8 mouse cellular contexts compared by ENCODE assay signal in genomic region chr7:27232781-27233281, GRCm38 (mm10). TPM values are rescaled to one million over a fixed set of nuclear protein-coding genes. Genes with fewer than 3 reads are reported as not detected.
DNase-seq lines count a peak whose midpoint lies in the region; ATAC-seq lines count a peak whose summit lies in the region.

Gene Coq8b (plus strand): TSS chr7:27233023.

- no peaks in the 10 kb centered on the region for H3K9me3 ChIP-seq in hindbrain, embryonic 14.5 days (ENCODE audit: control insufficient read depth, low read length)

- under 1% methylated on average over 25 of the region's 25 CpGs for WGBS in hindbrain, embryonic 14.5 days

- no peaks in the 10 kb centered on the region for H3K27me3 ChIP-seq in hindbrain, embryonic 14.5 days (ENCODE audit: control insufficient read depth, insufficient read depth, low read length)

- peak within 1 kb of the TSS; percentile 61 for H3K9ac ChIP-seq in hindbrain, embryonic 14.5 days

- H3K4me3 ChIP-seq in hindbrain, embryonic 14.5 days (replicated peaks; ENCODE audit: low read length): peak within 1 kb of the TSS; percentile 54

- peak; percentile 92 for ATAC-seq in hindbrain, embryonic 14.5 days (ENCODE audit: low FRiP score)

- H3K4me2 ChIP-seq in hindbrain, embryonic 14.5 days (replicated peaks): peak within 1 kb of the TSS; percentile 79

- peak; percentile 100 for DNase-seq in R1 (ENCODE audit: low read depth, low spot score)
- peak; percentile 90 to 93 for DNase-seq in cerebellum, postnatal 25 days
- peak; percentile 78 to 88 for DNase-seq in frontal cortex, postnatal 25 days (ENCODE audit: low spot score in 2 of 2)
- peak; percentile 91 for DNase-seq in hindbrain, embryonic 14.5 days (ENCODE audit: low spot score)
- peak; percentile 91 for DNase-seq in layer of hippocampus, postnatal 36 days
- DNase-seq in lung, postnatal 36 days: peak; percentile 98
- peak; percentile 98 for DNase-seq in retina, postnatal 1 day
- peak; percentile 90 to 92 for DNase-seq in urinary bladder, adult 18-20 months (ENCODE audit: low spot score in 2 of 2)

- H3K27ac ChIP-seq in hindbrain, embryonic 14.5 days: peak within 1 kb of the TSS; percentile 89

- peaks cover 9% of the 10 kb centered on the region; the same call in 1 of the 2 replicates for H3K36me3 ChIP-seq in hindbrain, embryonic 14.5 days (replicated peaks; ENCODE audit: control insufficient read depth, insufficient read depth)

- peaks cover 17% of the 10 kb centered on the region for H3K4me1 ChIP-seq in hindbrain, embryonic 14.5 days (replicated peaks; ENCODE audit: control insufficient read depth, insufficient read depth, low read length)

RNA-seq across cellular contexts. Expression of gene Coq8b, which starts in this region (rescaled TPM):
- 17.4 and 17.8 TPM in 2 replicates for polyA plus RNA-seq in hindbrain, embryonic 14.5 days (2014; fragmentation: Nextera tagmentation; extraction: Ambion mirVana)
- total RNA-seq in layer of hippocampus, postnatal 36 days (2021): 10 to 100 TPM; 33.9 to 36.2 TPM

Comparison
In these comparisons a context has a peak if more than half of its experiments do, and no peak if none do; other contexts are left out.
1. Peak in every context shown above with its lines: DNase-seq, ATAC-seq, H3K4me3 ChIP-seq and H3K27ac ChIP-seq.